Mouse (Mus musculus): ENCODE results near the gene Lmbr1l.

- TF ChIP-seq EP300 (IDR thresholded peaks at IDR 0.05; ENCODE audit: low read depth in 1 of 2, low read length in 2 of 2) (no peak), POLR2AphosphoS2 (IDR thresholded peaks at IDR 0.05; ENCODE audit: low read length) (no peak), CTCF (IDR thresholded peaks at IDR 0.05 in 2 of 3, conservative IDR thresholded peaks at IDR 0.05 in 1 of 3; ENCODE audit: control insufficient read depth in 1 of 3, insufficient read depth in 1 of 3, low read depth in 2 of 3, low read length in 3 of 3, poor library complexity in 1 of 3, severe bottlenecking in 1 of 3) (no peak)
Observed at GRCm38 (mm10) chr15:98861701-98862410, 56.2 kb downstream of the Lmbr1l start.

Data from MEL (cell line).